Mouse (Mus musculus) G1E (cell line): ENCODE measurements around the gene Tom1l1.

Source experiments
- CTCF ChIP-seq: IDR thresholded peaks from 2 replicates; pipeline ENCODE4 v1.5.1; 2012; ENCODE audit warnings: low read depth, low read length, inconsistent platforms, mixed read lengths
- GATA1 ChIP-seq: IDR thresholded peaks from 2 replicates; pipeline ENCODE4 v1.6.1; 2012; ENCODE audit warnings: borderline replicate concordance, low read length, inconsistent platforms, mixed read lengths
- GATA2 ChIP-seq: IDR thresholded peaks from 2 replicates; pipeline ENCODE4 v1.6.1; 2012; ENCODE audit warnings: low read depth, low read length, inconsistent platforms, borderline replicate concordance
- POLR2AphosphoS5 ChIP-seq: IDR thresholded peaks from 2 replicates; pipeline ENCODE4 v1.6.1; 2012; ENCODE audit warnings: low read depth, low read length, inconsistent platforms; ENCODE audit not compliant: insufficient replicate concordance
- TAL1 ChIP-seq: conservative IDR thresholded peaks from 2 replicates; pipeline ENCODE4 v1.6.1; 2012; ENCODE audit warnings: low read depth, low read length, inconsistent platforms, mixed read lengths

DNA sequence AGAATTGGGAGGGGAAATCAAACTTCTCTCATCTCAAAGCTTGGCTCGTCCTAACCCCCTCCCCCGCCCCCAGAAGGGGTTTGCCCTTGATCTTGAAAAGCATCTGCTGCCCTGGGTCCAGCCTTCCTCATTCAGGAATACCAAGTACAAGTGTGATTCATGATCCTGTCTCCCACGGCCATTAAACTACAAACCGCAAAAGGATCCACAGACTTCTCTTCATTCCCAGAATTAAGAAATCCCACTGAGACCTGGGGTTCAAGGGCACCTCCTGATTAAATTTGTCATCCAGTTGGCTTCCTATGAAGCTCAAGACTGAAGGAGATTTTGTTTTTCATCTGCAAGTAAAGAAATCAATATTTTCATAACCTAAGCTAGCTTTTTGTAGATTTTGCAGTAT lies 6.0 kb upstream of the Tom1l1 start:
- TF ChIP-seq CTCF: no peak
- no peak for TF ChIP-seq POLR2AphosphoS5
- TF ChIP-seq GATA1: no peak
- no peak for TF ChIP-seq TAL1
- TF ChIP-seq GATA2: no peak
